Mouse (Mus musculus) gastrocnemius, adult 2 months (tissue): Measurements from ENCODE around the gene Tmem47. TPM values are rescaled to one million over a fixed set of nuclear protein-coding genes. Genes with fewer than 3 reads are reported as not detected.

Source experiments
- DNase-seq: peaks from one replicate; pipeline ENCODE4 v3.0.0; 2022
- H3K27ac ChIP-seq: fragments of 200-600 bp; 2 replicates; pipeline ENCODE4 v1.8.1; 2022; ENCODE audit warnings: mild to moderate bottlenecking
- H3K4me3 ChIP-seq: fragments of 200-600 bp; 2 replicates; pipeline ENCODE4 v1.8.1; 2022; ENCODE audit warnings: mild to moderate bottlenecking, moderate library complexity
- CTCF ChIP-seq: fragments of 200-600 bp; IDR thresholded peaks from 2 replicates; pipeline ENCODE4 v1.8.1; 2022; ENCODE audit warnings: antibody characterized with exemption, mild to moderate bottlenecking, moderate library complexity
- intact Hi-C: fragments of 180-260 bp; cut with DNase I; formaldehyde crosslinking; loops from one replicate; pipeline ENCODE4 v1.15.1; 2025
- long read RNA-seq, 2 experiments: library from polyadenylated mRNA; stranded (forward); transcript quantifications; one replicate each; pipeline ENCODE4 v2.0.0; 2021
- total RNA-seq, 2 experiments: library from RNA; stranded (reverse); gene quantifications; 2 replicates each; pipeline ENCODE4 v1.2.3; 2021

Gene Tmem47
- total RNA-seq = 10 to 100 TPM in 1 of 2 experiments, 1 to 10 TPM in 1; 4.5 to 10.8 TPM
- long read RNA-seq, experiment 1, full-length matches to known transcripts = 34 of 35 reads
- long read RNA-seq, experiment 1, partial matches to known transcripts = 0 of 35 reads
- long read RNA-seq, experiment 1, other reads (novel, unspliced or antisense) = 1 of 35 reads
- long read RNA-seq, experiment 2, full-length matches to known transcripts = 15 of 15 reads
- long read RNA-seq, experiment 2, partial matches to known transcripts = 0 of 15 reads
- long read RNA-seq, experiment 2, other reads (novel, unspliced or antisense) = 0 of 15 reads

DNA sequence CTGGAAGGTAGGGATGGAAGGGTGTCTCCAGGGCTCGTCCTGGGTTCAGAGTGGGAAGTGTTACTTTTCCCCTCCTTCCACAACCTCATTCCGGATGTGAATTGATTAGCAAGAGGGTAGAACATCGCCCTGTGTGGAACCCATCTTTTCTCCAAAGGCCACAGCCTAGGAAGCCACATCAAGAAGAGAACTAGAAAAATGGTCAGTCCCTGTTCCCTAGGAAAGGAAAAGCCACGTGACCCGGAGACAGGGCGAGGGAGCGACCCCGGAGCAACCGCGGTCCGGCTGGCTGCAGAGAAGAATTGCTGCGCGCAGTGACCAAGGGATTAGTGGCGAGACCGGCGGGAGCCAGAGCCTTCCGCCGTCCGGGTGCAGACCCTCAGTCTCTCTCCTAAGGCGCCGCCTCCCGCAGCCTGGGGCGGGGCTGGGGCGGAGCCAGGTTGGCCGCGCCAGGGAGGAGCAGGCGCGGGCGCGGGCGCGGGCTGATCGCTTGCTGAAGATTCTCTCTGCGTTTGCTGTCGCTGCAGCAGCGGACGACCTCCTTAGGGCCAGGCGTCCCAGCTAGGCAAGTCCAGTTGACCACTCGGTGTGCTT lies at the start of gene Tmem47:
Gene Tmem47 (plus strand): TSS at position 489 of the 594 bp plus-strand sequence.
- Histone ChIP-seq H3K27ac (peak within 1 kb of the TSS; percentile 80), H3K4me3 (peak within 1 kb of the TSS; percentile 82)
- no peak for TF ChIP-seq CTCF
- intact Hi-C loops = no loop called here
- DNase-seq = peak; percentile 76

DNA sequence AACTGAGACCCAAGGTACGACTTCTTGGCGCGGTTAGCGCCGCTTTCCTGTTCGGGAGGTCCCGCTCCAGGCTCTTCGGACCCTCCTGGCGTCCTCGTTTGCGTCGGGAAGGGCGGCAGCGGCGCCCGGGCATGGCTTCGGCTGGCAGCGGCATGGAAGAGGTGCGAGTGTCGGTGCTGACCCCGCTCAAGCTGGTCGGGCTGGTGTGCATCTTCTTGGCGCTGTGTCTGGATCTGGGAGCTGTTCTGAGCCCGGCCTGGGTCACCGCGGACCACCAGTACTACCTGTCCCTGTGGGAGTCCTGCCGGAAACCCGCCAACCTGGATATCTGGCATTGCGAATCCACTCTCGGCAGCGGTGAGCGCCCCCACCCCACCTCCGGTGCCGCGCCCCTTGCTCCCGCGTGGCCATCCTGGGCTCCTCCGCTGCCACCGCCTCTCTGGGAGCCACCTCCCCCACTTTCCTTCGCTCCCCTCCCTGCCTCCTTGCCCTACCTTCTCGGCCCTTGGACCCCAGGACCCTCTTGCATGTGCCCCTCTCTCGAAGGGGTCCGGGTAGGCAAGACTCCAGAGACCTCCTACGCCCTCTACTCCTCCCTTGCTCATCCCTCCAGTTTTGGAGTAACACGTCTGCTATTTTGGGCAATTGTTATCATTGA lies 435 bp downstream of the Tmem47 start:
- peak overlapping the region; percentile 82 for H3K4me3 ChIP-seq
- DNase-seq = peak; percentile 27
- TF ChIP-seq CTCF = no peak
- intact Hi-C loops = no loop called here
- H3K27ac ChIP-seq = peak overlapping the region; percentile 80

DNA sequence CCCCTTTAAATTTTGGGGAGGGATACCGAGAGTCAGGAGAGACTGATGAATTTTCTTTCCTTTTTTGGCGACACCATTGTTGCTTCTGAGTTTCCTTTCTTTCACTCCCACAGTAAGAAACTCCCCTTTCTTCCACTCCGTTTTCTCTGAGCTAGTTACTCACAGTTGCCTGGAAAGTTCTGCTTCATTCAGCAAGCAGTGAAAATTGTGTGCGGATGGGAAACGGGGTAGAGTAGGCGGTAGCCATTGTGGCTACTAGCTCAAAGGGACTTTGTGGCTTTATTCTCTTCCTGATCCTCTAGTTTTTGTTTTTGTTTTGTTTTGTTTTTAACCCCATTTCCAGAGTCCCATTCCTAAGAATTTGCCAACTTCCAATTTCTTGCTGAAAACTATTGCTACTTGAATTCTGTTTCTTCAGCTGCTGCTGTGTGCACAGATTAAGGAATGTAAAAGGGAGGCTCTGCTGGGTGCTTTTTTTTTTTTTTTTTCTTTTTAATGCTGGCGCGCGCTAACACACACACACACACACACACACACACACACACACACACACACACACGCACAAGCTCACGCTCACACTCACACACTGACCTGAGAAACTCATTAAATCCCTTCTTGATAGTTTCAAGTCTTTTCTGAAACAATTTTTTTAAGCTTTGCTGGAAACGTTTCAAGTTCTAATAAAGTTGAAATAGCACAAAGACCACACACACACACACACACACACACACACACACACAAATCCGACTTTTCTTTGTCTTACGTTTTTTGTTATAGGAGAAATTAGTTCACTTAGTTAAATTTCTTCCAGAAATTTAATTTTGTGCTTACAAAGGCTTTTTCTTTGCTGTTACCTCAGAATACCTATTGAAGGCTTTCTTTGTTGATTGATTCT lies 1.5 kb downstream of the Tmem47 start:
- peak; percentile 8 for DNase-seq
- Histone ChIP-seq H3K27ac (peak overlapping the region; percentile 68), H3K4me3 (peak overlapping the region; percentile 82)
- TF ChIP-seq CTCF = no peak
- intact Hi-C loops = no loop called here

DNA sequence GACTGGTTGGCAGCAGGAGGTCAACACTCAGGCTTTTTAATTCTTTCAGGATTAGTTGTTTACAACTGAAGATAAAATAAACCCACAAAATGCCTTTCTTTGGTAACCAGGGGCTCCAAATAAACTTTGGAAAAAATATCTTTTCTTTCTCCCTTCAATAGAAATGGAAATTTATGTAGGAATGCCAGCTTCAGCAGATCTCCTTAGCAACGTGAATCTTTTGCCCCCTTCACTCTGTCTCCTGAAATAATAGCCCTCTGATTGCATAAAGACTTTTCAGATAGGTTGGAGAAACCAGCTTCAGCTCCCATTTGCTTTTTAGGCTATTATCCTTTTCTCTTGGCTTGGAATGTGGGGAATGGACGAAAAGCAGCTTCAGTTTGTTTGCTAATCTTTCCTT lies 2.2 kb downstream of the Tmem47 start:
- TF ChIP-seq CTCF = no peak
- no peak for DNase-seq
- Histone ChIP-seq H3K4me3 (peak overlapping the region; percentile 82), H3K27ac (peak overlapping the region; percentile 43; the same call in 1 of the 2 replicates)
- intact Hi-C loops = no loop called here

DNA sequence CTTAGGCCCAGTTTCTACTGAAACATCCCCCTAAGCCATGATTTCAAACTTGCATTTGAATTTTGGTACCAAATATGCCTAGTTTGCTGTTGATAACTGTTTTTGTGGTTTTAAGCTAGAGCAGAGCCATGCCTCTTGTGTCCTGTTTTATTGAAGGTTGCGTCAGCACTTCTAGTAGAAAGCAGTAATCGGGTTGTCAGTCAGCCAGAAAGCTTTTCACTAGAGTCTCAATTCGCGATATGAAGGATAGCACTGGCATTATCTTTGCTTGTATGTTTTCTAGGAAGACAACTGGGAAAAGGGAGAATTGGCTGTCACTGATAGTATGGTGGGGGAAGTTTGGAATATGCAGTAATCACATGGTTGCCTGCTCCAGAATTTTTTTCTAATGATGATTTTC lies 3.3 kb downstream of the Tmem47 start:
- peak overlapping the region; percentile 26; the same call in 1 of the 2 replicates for H3K4me3 ChIP-seq
- intact Hi-C loops = no loop called here
- no peak for TF ChIP-seq CTCF

DNA sequence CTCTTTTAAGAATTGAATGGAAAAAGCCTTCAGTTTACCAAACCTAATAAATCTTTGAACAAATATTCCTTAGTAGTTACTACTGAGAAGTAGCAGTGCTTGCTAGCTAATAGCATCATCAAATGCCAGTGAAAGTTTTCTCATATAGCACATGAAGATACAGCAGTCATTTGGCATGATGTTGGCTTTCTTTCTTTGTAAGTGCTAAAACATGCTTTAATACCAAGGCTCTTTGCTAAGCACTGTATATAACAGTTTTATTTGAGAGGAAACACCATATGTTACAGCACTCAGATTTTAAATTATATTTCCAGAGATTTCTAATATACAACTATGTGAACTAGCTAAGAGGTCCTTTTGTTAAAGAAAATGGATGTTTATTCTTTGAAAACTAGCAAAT lies 8.0 kb downstream of the Tmem47 start:
- no peak for DNase-seq
- no peak overlapping the region for H3K4me3 ChIP-seq
- intact Hi-C loops = no loop called here
- no peak overlapping the region for H3K27ac ChIP-seq
- TF ChIP-seq CTCF = no peak

More for the DNA sequence above, 3.3 kb downstream of the Tmem47 start:
- DNase-seq = no peak
- H3K27ac ChIP-seq = no peak overlapping the region

DNA sequence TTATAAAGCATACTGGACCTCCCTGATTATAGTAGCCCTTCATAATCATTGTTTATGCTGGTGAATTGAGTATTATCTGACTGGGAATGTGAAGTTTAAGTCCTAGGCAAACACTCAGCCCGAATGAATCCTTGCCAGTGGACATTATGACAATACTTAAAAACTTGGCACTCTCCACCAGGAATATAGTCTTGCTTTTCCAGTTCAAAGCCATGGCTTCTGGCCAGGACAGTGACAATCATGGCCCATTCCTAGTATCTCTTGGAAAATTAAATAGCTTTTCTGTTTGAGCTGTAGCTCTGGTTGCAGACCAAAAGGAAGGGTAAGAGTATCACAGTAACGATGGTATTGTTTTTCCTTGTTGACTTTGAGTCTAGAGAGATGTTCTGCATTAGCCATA lies 10.5 kb downstream of the Tmem47 start:
- intact Hi-C loops = no loop called here
- no peak overlapping the region for H3K27ac ChIP-seq
- TF ChIP-seq CTCF = no peak
- H3K4me3 ChIP-seq = no peak overlapping the region
- no peak for DNase-seq

DNA sequence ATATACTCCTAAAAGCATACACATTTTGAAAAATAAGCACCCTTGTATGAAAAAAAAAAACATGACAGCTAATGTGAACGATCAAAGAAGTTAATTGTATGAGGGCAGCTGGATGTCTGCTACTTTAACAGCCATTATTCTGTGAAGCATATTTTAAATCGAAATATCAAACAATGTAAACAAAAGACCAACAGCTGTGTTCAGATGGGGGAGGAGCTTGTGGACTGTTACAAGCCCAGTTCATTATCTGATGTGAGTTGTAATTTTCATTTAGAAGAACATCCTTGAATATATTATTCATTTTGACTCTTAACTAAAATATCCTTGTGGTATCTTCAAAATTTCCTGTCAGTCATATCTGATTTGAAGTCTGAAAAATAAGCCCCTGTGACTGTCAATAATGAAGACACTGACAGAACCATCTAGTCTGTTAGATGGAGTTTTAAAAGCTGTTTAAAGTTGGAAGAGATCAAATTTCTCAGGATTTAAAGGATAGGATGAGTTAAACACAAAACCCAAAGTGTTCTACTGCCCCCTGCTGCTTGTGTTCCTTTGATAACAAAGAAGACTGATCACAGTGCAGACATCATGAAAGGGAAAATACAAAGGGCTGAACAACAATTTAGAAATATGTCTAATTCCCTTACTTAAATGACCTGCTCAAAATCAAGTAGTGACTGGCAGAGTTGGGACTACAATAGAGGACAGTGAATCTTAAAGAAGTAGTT lies 14.7 kb downstream of the Tmem47 start:
- intact Hi-C loops = no loop called here
- Histone ChIP-seq H3K4me3 (no peak overlapping the region), H3K27ac (no peak overlapping the region)
- peak; percentile 65 for TF ChIP-seq CTCF
- DNase-seq = peak; percentile 32

DNA sequence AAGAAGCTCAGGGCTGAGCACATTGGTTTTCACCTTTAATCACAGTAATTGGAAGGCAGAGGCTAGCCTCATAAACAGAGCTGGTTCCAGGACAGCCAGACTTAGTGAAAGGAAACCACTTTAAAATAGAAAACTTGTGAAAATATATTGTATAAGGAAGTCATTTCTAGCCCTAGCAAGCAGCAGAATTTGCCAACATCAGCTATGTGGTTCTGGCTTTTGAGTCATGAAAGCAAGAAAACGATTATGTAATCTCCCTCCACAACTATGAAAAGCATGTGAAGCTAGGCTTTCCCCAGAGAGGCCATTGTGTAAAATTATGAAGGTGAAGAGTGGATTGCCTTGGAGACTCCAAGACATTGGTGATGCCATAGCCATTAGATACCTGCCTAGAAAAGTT lies 76.9 kb downstream of the Tmem47 start:
- intact Hi-C loops = no loop called here
- H3K4me3 ChIP-seq = no peak overlapping the region
- H3K27ac ChIP-seq = no peak overlapping the region
- TF ChIP-seq CTCF = no peak
- DNase-seq = no peak
